Mouse (Mus musculus) left cerebral cortex, adult 9 months (tissue): ENCODE data around the gene Uvrag.
A peak's percentile ranks its signal among the peaks of the same experiment; 100 is the strongest.

Experiments
- DNase-seq, 2 experiments: peaks; one replicate each; pipeline ENCODE4 v3.0.0; 2022; ENCODE audit warnings: low spot score in 2 of 2

Gene Uvrag

DNA sequence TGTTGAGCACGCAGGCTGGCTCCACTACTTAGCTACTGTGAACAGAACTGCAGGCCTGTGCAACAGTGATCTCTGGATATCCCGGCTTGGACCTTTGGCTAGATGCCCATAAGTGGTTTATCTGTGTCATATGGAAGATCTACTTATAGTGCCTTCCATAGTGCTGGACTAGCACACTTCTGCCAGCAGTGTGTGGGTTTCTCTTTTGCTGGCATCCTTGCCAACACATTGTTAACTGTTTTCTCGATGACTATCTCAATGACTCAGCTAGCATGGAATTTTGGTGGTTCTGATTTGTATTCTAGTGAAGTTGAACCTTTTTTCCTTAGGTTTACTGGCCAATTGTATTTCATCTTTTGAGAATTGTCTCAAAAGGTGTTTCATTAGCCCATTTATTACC, 117.0 kb downstream of the Uvrag start:
- DNase-seq: peak in 1 of 2 experiments; percentile 34

GRCm38 (mm10) chr7:99021277-99021676, 119.7 kb downstream of the Uvrag start:
- DNase-seq: no peak

- no peak for DNase-seq
Measured at GRCm38 (mm10) chr7:99020353-99020752, 120.6 kb downstream of the Uvrag start.

- no peak for DNase-seq
Measured at GRCm38 (mm10) chr7:99017224-99017844, 123.6 kb downstream of the Uvrag start.

DNA sequence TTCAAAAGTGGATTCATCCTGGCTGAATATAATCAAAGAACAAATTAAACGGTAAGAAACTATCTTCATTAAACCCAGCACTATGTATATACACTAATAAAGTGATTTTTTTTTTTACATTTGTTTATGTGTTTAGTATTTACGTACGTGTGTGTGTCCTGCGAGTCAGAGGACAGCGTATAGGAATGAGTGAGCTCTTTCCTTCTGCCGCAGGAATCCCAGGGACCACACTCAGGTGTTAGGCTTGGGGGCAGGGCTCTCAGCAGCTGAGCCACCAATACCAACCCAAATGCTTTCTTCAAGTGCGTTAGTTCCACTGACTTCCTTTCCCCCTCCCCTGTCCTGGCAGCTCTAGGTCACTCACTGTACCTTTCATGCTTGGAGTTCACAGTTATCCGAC, 125.0 kb downstream of the Uvrag start:
- no peak for DNase-seq

GRCm38 (mm10) chr7:99015419-99015818, 125.5 kb downstream of the Uvrag start:
- DNase-seq: peak in 1 of 2 experiments; percentile 43

GRCm38 (mm10) chr7:99014620-99015019, 126.3 kb downstream of the Uvrag start:
- no peak for DNase-seq

- DNase-seq: no peak
Measured at GRCm38 (mm10) chr7:99007506-99008354, 133.2 kb downstream of the Uvrag start.

GRCm38 (mm10) chr7:99003231-99003630, 137.7 kb downstream of the Uvrag start:
- DNase-seq: no peak

DNA sequence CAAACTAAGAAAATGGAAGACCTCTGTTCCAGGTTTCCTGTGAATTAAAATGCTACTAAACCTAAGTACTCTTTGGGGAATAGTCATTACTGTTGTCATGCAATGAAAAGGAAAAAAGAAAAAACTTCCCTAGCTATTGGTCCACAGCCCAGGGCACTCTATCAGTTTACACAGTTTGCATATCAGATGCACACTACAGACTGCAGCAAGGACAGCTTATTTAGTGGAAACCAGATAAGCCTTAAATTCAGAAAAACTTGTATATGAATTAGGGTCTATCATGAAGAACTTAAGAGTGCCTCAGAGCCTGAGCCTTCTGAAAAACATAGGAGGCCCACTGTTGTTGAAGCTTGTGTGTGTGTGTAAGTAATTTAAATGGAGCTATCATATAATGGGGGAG, 142.2 kb downstream of the Uvrag start:
- no peak for DNase-seq

DNA sequence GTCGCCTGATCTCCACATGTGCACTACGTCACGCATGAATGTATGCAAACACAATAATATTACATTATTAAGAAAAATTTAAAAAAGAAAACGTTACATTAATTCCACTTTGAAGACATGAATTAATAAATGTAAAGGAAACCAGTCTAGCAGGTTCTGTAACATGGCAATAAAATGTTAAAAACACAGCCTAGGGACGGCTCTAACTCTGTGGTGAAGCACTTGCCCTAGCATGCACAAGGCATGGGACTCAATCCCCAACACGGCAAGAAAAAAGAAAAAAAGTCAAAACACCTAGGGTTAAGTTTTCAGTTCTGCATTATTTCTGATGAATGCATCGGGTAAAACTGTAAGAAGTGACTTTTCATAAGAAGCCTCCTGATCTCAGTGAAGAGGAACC, 143.2 kb downstream of the Uvrag start:
- no peak for DNase-seq

DNA sequence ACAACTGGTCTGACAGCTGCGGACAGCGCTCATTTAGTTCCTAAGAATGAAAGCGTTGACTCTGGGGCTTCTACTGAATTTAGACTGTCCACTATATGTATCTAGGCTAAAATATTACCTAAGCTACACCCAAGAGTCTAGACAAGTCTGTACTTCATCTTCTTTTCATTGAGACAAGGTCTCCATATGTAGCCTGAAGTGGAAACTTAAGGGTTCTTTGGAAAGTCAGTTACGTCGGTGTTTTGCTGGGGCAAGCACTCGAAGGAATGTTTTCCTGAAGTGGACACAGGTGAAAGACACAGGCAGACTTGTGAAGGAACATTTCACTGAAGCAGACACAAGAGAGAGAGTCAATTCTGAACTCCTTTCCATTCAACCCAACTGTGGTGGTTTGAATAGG, 144.2 kb downstream of the Uvrag start:
- DNase-seq: no peak

GRCm38 (mm10) chr7:98995126-98995727, 145.7 kb downstream of the Uvrag start:
- no peak for DNase-seq

- no peak for DNase-seq
Measured at GRCm38 (mm10) chr7:98994137-98994536, 146.8 kb downstream of the Uvrag start.

DNA sequence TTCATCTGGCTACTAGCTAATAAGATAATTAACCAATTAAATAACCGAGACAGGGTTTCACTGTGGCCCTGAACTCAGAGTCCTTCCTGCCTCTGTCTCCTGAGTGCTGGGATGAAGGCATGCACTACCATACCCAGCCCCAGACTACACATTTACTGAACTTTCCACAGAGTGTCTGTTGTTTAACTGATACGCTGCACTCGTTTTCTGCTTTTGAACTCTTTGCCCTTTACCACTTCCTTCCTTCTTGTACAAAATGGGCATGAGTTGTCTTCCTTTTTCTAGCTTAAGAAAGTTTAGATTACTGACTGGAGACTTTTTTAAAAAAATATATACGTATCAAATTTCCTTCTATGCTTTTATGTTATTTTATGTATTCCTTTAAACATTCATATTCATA, 147.5 kb downstream of the Uvrag start:
- no peak for DNase-seq

GRCm38 (mm10) chr7:98991204-98991761, 149.7 kb downstream of the Uvrag start:
- DNase-seq: no peak

GRCm38 (mm10) chr7:98990510-98990909, 150.4 kb downstream of the Uvrag start:
- no peak for DNase-seq

GRCm38 (mm10) chr7:98986962-98987441, 153.9 kb downstream of the Uvrag start:
- DNase-seq: no peak

DNA sequence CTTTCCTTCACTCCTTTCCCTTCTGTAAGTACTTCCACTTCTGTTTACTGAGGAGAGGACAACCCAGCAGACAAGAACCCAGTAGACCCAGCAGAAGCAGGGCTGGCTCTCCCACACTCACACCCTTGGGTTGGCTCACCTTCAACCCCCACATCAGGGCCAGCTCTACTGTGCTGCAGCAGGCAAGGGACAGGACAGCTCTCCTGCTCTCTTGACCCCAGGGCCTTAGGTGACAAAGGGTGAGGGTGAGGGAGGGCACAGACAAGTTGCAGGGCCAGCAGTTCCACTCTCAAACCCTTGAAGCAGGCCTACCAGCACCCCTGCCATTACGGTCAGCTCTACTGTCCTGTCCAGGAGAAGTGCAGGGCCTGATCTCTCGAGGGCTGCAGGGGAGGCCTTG, 155.0 kb downstream of the Uvrag start:
- no peak for DNase-seq

DNA sequence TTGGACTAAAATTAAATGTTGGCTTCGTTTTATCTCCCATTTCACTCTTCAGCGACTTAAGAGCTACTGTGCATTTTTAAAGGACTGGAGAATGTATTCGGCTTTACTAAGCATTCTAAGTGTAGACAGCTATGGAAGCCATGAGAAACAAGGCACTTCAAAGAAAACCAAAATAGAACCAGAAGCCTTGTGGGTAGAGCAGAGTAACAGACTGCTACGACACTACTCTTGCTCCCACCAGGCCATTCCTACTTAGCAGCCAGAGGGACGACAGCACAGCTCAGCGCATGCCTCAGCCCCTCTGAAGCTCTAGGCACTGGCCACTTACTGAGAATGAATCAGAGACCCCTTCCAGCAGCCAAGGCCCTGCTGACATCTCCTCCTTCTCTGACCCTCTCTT, 155.5 kb downstream of the Uvrag start:
- no peak for DNase-seq

GRCm38 (mm10) chr7:98984319-98984718, 156.6 kb downstream of the Uvrag start:
- no peak for DNase-seq

GRCm38 (mm10) chr7:98983058-98983457, 157.9 kb downstream of the Uvrag start:
- no peak for DNase-seq
